Mouse (Mus musculus) lung, embryonic 16.5 days (tissue): Measurements from ENCODE around the gene Ifitm3. TPM values are rescaled to one million over a fixed set of nuclear protein-coding genes. Genes with fewer than 3 reads are reported as not detected.
A peak's percentile ranks its signal among the peaks of the same experiment; 100 is the strongest.
"Not testable (repeated sequence)": the region's sequence is repeated elsewhere in the genome, so short reads cannot be mapped to it uniquely, and the experiment has no call there.

Source experiments
- ATAC-seq: fragments of 200-750 bp; cut with Nextera tagmentation; 2 replicates; pipeline ENCODE4 v1.8.0; 2017; ENCODE audit warnings: low read depth, mild to moderate bottlenecking, moderate library complexity
- H3K27ac ChIP-seq: fragments of 300-500 bp; sonication (generic); 2 replicates; pipeline ENCODE4 v1.5.1; 2014; ENCODE audit warnings: mild to moderate bottlenecking, control low read depth, low read length
- H3K27me3 ChIP-seq: fragments of 300-500 bp; sonication (generic); 2 replicates; pipeline ENCODE4 v1.6.1; 2014; ENCODE audit warnings: low read depth, low read length, mixed read lengths; ENCODE audit not compliant: control insufficient read depth, insufficient read depth
- H3K36me3 ChIP-seq: fragments of 300-500 bp; sonication (generic); 2 replicates; pipeline ENCODE4 v1.6.1; 2014; ENCODE audit warnings: low read length; ENCODE audit not compliant: control insufficient read depth, insufficient read depth
- H3K4me1 ChIP-seq: fragments of 300-500 bp; sonication (generic); replicated peaks from 2 replicates; pipeline ENCODE4 v1.6.1; 2014; ENCODE audit warnings: low read length, mixed read lengths; ENCODE audit not compliant: control insufficient read depth, insufficient read depth
- H3K4me2 ChIP-seq: fragments of 300-500 bp; sonication (generic); 2 replicates; pipeline ENCODE4 v1.6.1; 2014; ENCODE audit warnings: low read depth, low read length, control low read depth
- H3K4me3 ChIP-seq: fragments of 300-500 bp; sonication (generic); 2 replicates; pipeline ENCODE4 v1.5.1; 2014; ENCODE audit warnings: mild to moderate bottlenecking, low read length, control low read depth
- H3K9ac ChIP-seq: fragments of 300-500 bp; sonication (generic); 2 replicates; pipeline ENCODE4 v1.6.1; 2014; ENCODE audit warnings: low read length, control low read depth
- H3K9me3 ChIP-seq: fragments of 300-500 bp; sonication (generic); 2 replicates; pipeline ENCODE4 v1.6.1; 2016; ENCODE audit warnings: low read length; ENCODE audit not compliant: control insufficient read depth
- WGBS: fragments of 180-500 bp; shearing (Covaris S2); extraction: QIAGEN DNeasy Blood & Tissue Kit; methylation state at CpG from one replicate; pipeline ENCODE4 v1.1.7; 2014; 5-methylcytosine and 5-hydroxymethylcytosine counted together
- polyA plus RNA-seq: library from polyadenylated mRNA; unstranded; fragments of >200 nt; fragmentation: Nextera tagmentation; extraction: Ambion mirVana; gene quantifications from 2 replicates; pipeline ENCODE4 v1.2.1, GENCODE M21; 2015

The Ifitm3 gene
- polyA plus RNA-seq, 1 experiment from 2014 or later: 262 TPM

DNA sequence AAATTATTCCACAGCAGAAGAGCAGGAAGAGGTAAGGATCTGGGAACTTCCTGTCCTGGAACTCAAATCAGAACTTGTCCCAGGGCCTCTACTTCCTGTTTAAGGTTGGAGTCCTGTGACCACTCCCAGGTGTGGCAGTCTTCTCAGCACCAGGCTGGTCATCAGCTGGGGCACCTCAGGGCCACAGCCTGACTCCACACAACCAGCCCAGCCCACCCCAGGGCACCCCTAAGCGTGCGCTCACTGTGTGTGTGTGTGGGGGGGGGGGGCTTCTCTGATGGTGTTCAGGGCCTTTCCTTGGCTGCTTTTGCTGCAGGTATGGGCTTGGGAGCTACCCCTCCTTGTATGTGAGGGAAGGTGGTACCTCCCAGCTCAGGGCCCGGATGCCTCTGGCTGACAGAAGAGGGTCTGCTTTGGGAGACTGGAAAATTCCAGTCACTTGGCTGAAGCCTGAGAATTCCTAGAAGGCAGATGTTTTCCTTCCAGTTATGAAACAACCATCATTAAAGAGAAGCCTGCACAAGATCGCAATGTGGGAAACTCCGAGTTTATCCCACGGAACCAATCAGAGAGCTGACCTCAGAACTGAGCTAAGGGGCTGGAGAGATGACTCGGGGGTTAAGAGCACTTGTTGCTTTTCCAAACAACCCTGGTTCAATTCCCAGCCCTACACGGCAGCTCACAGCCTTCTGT is 38.9 kb downstream of the Ifitm3 start:
- H3K4me2 ChIP-seq: no peak overlapping the region
- H3K9me3 ChIP-seq: no peaks in the 10 kb centered on the region
- no peak overlapping the region for H3K4me3 ChIP-seq
- no peaks in the 10 kb centered on the region for H3K27me3 ChIP-seq
- ATAC-seq: peak; percentile 69
- H3K36me3 ChIP-seq: no peaks in the 10 kb centered on the region
- peaks cover 13% of the 10 kb centered on the region for H3K4me1 ChIP-seq
- WGBS: 42% methylated on average over 8 of the region's 8 CpGs
- peak overlapping the region; percentile 78 for H3K27ac ChIP-seq
- H3K9ac ChIP-seq: 0 out of 2 replicates have a peak overlapping the region, but pooled peaks have one; percentile 34

DNA sequence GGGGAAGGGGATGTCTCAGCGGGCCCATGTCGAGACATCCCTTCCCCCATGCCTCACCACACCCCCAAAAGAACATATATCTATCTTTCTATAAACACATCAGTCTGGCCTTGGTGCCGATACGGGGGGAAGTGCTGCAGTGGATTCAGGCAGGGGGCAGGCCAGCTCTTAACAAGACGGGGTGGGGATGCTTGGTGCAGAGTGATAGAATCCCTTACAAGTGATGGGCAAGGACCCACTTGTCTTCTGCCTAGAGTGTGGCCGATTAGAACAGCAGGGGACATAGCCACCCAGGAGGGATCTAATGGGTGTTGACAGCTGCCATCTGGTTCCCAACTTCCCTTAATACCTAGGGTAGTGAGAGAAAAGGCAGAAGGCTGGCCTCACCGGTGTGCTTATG is 39.6 kb downstream of the Ifitm3 start:
- peaks cover 13% of the 10 kb centered on the region for H3K4me1 ChIP-seq
- no peak overlapping the region; the same call in 1 of the 2 replicates for H3K27ac ChIP-seq
- no peak overlapping the region for H3K4me2 ChIP-seq
- 36% methylated on average over 7 of the region's 7 CpGs for WGBS
- H3K4me3 ChIP-seq: no peak overlapping the region
- no peaks in the 10 kb centered on the region for H3K27me3 ChIP-seq
- no peak for ATAC-seq
- H3K9ac ChIP-seq: no peak overlapping the region
- no peaks in the 10 kb centered on the region for H3K36me3 ChIP-seq
- no peaks in the 10 kb centered on the region for H3K9me3 ChIP-seq

DNA sequence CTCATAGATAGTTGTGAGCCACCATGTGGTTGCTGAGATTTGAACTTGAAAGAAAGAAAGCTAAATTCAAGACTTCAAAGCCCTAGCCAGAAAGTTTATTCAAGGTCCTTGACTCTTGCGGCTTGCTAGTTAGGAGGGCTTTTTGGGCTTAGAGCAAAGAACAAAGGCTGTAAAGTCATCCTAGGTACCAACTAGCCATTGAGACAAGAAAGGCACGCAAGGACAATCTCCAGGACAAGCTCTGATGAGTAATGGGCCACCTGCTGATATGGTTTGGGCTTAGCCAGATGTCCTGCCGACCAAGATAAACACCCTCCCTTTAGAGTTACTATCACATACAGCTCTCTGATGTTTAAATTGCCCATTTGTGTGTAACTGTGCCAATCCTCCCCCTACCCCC is 41.9 kb downstream of the Ifitm3 start:
- peaks cover 13% of the 10 kb centered on the region for H3K4me1 ChIP-seq
- H3K4me2 ChIP-seq, ATAC-seq, H3K36me3 ChIP-seq, H3K4me3 ChIP-seq, H3K9ac ChIP-seq, H3K27ac ChIP-seq, H3K9me3 ChIP-seq, H3K27me3 ChIP-seq: not testable (repeated sequence)
- WGBS: 28% methylated on average over 3 of the region's 3 CpGs

DNA sequence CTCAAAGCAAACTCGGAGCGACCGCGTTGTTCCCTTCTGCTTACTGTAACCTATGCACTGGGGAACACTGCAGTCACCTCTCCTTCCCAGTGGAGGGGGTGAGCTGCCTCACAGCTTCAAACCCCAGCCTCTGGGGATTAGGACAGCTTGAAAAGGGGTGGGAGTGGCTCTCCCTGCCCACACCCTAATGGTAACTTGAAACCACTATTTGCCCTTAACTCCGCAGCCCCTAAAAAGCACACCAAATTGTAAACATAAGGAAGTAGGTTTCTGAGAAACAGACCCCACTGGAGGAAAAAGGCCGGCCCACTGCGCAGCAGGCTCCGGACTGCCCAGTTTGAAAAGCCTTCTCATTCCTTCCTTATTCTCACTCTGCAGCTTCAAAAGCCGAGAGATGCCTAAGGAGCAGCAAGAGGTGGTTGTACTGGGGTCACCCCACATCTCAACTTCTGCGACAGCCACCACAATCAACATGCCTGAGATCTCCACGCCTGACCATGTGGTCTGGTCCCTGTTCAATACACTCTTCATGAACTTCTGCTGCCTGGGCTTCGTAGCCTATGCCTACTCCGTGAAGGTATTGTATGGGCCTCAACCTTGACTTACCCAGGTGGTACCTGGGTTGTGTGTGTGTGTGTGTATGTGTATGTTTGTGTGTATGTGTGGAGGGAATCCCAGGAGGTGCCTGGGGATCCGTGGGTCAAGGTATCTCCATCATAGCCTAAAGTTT is 42.5 kb downstream of the Ifitm3 start:
- no peaks in the 10 kb centered on the region for H3K9me3 ChIP-seq
- H3K4me3 ChIP-seq: peak overlapping the region; percentile 5; the same call in 1 of the 2 replicates
- H3K4me1 ChIP-seq: peaks cover 13% of the 10 kb centered on the region
- peak overlapping the region; percentile 37 for H3K4me2 ChIP-seq
- no peaks in the 10 kb centered on the region for H3K27me3 ChIP-seq
- H3K27ac ChIP-seq: peak overlapping the region; percentile 51; the same call in 1 of the 2 replicates
- H3K36me3 ChIP-seq: no peaks in the 10 kb centered on the region
- peak overlapping the region; percentile 33; the same call in 1 of the 2 replicates for H3K9ac ChIP-seq
- ATAC-seq: peak; percentile 70
- WGBS: 11% methylated on average over 14 of the region's 14 CpGs

DNA sequence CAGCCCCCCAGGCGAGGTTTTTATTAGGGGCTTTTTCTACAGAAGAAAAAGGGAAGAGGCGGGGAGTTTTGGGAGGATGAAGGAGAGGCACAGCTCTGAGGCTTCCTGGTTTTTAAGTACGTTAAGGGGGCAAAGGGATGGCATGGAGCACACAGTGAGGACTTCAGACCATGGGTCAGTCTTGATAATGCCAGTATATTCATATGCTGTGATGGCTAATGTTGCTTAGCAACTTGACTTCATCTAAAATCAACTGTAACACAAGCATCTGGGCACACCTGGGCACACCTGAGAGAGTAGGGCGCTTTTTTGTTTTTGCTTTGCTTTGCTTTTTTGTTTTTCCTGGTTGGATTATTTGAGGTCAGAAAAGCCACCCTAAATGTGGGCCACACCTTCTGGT is 43.6 kb downstream of the Ifitm3 start, which contains the start of gene Ifitm1:
Gene Ifitm1, plus strand, starts transcription at position 301 of the 400 bp plus-strand sequence.
- 85% methylated on average over 4 of the region's 4 CpGs for WGBS
- Histone ChIP-seq H3K4me2 (0 out of 2 replicates have a peak within 1 kb of the TSS, but pooled peaks have one; percentile 37), H3K27ac (peak within 1 kb of the TSS; percentile 51; the same call in 1 of the 2 replicates), H3K9me3 (no peaks in the 10 kb centered on the region), H3K4me3 (no peak within 1 kb of the TSS; the same call in 1 of the 2 replicates), H3K9ac (peak within 1 kb of the TSS; percentile 33; the same call in 1 of the 2 replicates), H3K27me3 (no peaks in the 10 kb centered on the region), H3K4me1 (peaks cover 13% of the 10 kb centered on the region), H3K36me3 (no peaks in the 10 kb centered on the region)
- no peak for ATAC-seq

DNA sequence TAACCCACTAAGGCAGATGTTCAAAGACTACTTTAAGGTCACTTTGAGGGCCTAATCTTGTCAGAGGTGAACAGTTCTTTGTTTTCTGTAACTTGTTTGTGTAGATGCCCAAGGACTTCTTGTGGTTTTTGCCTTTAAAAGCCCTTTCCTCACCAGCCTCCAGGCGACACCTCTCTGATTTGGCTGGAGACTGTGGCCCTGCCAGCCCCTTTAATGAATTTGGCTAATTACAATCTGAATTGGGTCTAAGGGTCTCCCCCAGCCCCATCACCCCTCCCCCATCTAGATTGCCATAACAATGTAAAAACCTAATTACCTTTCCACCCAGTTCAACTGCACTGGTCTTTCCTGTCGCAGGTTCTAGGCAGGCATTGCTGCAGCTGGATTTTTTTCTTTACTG is 47.8 kb downstream of the Ifitm3 start:
- no peak overlapping the region for H3K4me3 ChIP-seq
- H3K4me1 ChIP-seq: no peaks in the 10 kb centered on the region
- H3K27ac ChIP-seq: no peak overlapping the region
- H3K36me3 ChIP-seq: no peaks in the 10 kb centered on the region
- no peak overlapping the region for H3K4me2 ChIP-seq
- ATAC-seq: no peak
- no peaks in the 10 kb centered on the region; the same call in 1 of the 2 replicates for H3K27me3 ChIP-seq
- no peaks in the 10 kb centered on the region for H3K9me3 ChIP-seq
- 86% methylated on average over 2 of the region's 2 CpGs for WGBS
- no peak overlapping the region for H3K9ac ChIP-seq

DNA sequence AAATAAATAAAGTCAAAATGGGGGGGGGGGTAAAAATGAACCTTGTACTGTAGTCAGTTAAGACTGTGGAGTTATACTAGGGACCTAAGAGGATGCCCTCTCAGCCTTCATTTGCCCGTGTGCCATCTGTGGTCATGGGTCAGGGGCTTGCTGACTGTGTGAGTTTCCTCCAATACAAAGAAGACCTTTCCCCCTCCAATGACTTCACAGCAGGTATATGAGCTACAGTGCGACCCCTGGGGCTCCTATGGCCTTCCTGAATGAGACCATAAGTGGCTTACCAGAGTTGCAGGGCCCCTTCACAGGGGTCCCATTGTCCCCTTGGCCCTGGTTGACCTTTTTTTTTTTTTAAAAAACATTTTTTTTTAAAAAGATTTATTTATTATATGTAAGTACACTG is 49.2 kb downstream of the Ifitm3 start:
- no peak overlapping the region for H3K27ac ChIP-seq
- ATAC-seq: no peak
- no peaks in the 10 kb centered on the region for H3K36me3 ChIP-seq
- H3K4me2 ChIP-seq: no peak overlapping the region
- H3K9ac ChIP-seq: no peak overlapping the region
- no peaks in the 10 kb centered on the region for H3K9me3 ChIP-seq
- peaks cover 3% of the 10 kb centered on the region for H3K4me1 ChIP-seq
- H3K4me3 ChIP-seq: no peak overlapping the region
- H3K27me3 ChIP-seq: no peaks in the 10 kb centered on the region; the same call in 1 of the 2 replicates
- 74% methylated on average over 2 of the region's 2 CpGs for WGBS

DNA sequence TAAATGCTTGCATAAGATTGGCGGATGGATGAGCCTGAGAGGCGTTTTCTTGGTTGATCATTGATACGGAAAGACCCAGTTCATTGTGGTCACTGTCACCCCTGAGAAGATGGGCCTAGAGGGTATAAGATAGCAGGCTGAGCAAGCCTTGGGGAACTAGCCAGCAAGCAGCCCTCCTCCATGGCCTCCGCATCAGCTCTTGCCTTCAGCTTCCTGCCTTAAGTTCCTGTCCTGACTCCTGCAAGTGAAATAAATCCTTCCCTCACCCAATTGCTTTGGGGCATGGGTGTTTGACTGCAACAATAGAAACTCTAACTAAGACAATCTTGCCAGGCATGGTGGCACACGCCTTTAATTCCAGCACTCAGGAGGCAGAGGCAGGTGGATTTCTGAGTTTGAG is 50.5 kb downstream of the Ifitm3 start:
- no peaks in the 10 kb centered on the region; the same call in 1 of the 2 replicates for H3K27me3 ChIP-seq
- no peaks in the 10 kb centered on the region for H3K9me3 ChIP-seq
- 80% methylated on average over 5 of the region's 5 CpGs for WGBS
- no peak overlapping the region for H3K27ac ChIP-seq
- H3K4me3 ChIP-seq: no peak overlapping the region
- ATAC-seq: no peak
- peaks cover 8% of the 10 kb centered on the region for H3K4me1 ChIP-seq
- no peaks in the 10 kb centered on the region for H3K36me3 ChIP-seq
- H3K4me2 ChIP-seq: no peak overlapping the region
- no peak overlapping the region for H3K9ac ChIP-seq
